Mouse (Mus musculus) retina, embryonic 14.5 days (tissue): ENCODE results near the gene Pnldc1.

ENCODE experiments used
- DNase-seq: peaks from one replicate; pipeline ENCODE4 v3.0.0-alpha.2; 2015; ENCODE audit warnings: low spot score

Pnldc1 gene

GRCm38 (mm10) chr17:12857395-12857794 lies 52.6 kb downstream of the Pnldc1 start:
- no peak for DNase-seq

- DNase-seq: no peak
Measured at GRCm38 (mm10) chr17:12854386-12854785, 55.6 kb downstream of the Pnldc1 start.

- DNase-seq: no peak
Measured at GRCm38 (mm10) chr17:12853821-12854220, 56.2 kb downstream of the Pnldc1 start.

- DNase-seq: no peak
Measured at GRCm38 (mm10) chr17:12851689-12852088, 58.3 kb downstream of the Pnldc1 start.

GRCm38 (mm10) chr17:12849778-12850382 lies 60.1 kb downstream of the Pnldc1 start:
- no peak for DNase-seq

GRCm38 (mm10) chr17:12847736-12848135 lies 62.3 kb downstream of the Pnldc1 start:
- no peak for DNase-seq

GRCm38 (mm10) chr17:12846474-12846873 lies 63.6 kb downstream of the Pnldc1 start:
- DNase-seq: no peak

GRCm38 (mm10) chr17:12845862-12846261 lies 64.2 kb downstream of the Pnldc1 start:
- peak; percentile 6 for DNase-seq

GRCm38 (mm10) chr17:12844540-12844939 lies 65.5 kb downstream of the Pnldc1 start:
- no peak for DNase-seq

- DNase-seq: no peak
Measured at GRCm38 (mm10) chr17:12843826-12844225, 66.2 kb downstream of the Pnldc1 start.

GRCm38 (mm10) chr17:12839475-12840267 lies 70.4 kb downstream of the Pnldc1 start:
- no peak for DNase-seq
